Mouse (Mus musculus) neural tube, embryonic 11.5 days (tissue): ENCODE measurements around the gene Habp4. TPM values are rescaled to one million over a fixed set of nuclear protein-coding genes. Genes with fewer than 3 reads are reported as not detected.

Experiments
- ATAC-seq: fragments of 200-750 bp; cut with Nextera tagmentation; 2 replicates; pipeline ENCODE4 v1.8.0; 2017; ENCODE audit warnings: moderate number of reproducible peaks, mild to moderate bottlenecking, moderate TSS enrichment, moderate library complexity; ENCODE audit not compliant: insufficient read depth, low FRiP score, low TSS enrichment
- DNase-seq: peaks from one replicate; pipeline ENCODE4 v3.0.0-alpha.2; 2015; ENCODE audit warnings: low spot score
- H3K27ac ChIP-seq: fragments of 300-500 bp; sonication (generic); 2 replicates; pipeline ENCODE4 v1.5.1; 2014; ENCODE audit warnings: low read depth, mild to moderate bottlenecking, low read length
- H3K27me3 ChIP-seq: fragments of 300-500 bp; sonication (generic); 2 replicates; pipeline ENCODE4 v1.6.1; 2014; ENCODE audit warnings: mild to moderate bottlenecking, low read length, mixed read lengths; ENCODE audit not compliant: control insufficient read depth, insufficient read depth
- H3K36me3 ChIP-seq: fragments of 300-500 bp; sonication (generic); 2 replicates; pipeline ENCODE4 v1.6.1; 2014; ENCODE audit warnings: mild to moderate bottlenecking, low read length, moderate library complexity, mixed read lengths; ENCODE audit not compliant: control insufficient read depth, insufficient read depth
- H3K4me1 ChIP-seq: fragments of 300-500 bp; sonication (generic); 2 replicates; pipeline ENCODE4 v1.6.1; 2014; ENCODE audit warnings: low read length, mixed read lengths; ENCODE audit not compliant: control insufficient read depth, insufficient read depth
- H3K4me2 ChIP-seq: fragments of 300-500 bp; sonication (generic); 2 replicates; pipeline ENCODE4 v1.6.1; 2014; ENCODE audit warnings: low read depth, mild to moderate bottlenecking, moderate library complexity
- H3K4me3 ChIP-seq: fragments of 300-500 bp; sonication (generic); 2 replicates; pipeline ENCODE4 v1.5.1; 2014; ENCODE audit warnings: low read depth, low read length
- H3K9ac ChIP-seq: fragments of 300-500 bp; sonication (generic); 2 replicates; pipeline ENCODE4 v1.6.1; 2014; ENCODE audit warnings: mild to moderate bottlenecking, low read length
- H3K9me3 ChIP-seq: fragments of 300-500 bp; sonication (generic); 2 replicates; pipeline ENCODE4 v1.6.1; 2016; ENCODE audit warnings: low read length; ENCODE audit not compliant: control insufficient read depth
- WGBS: fragments of 180-500 bp; shearing (Covaris S2); extraction: QIAGEN DNeasy Blood & Tissue Kit; methylation state at CpG from one replicate; pipeline ENCODE4 v1.1.7; 2014; 5-methylcytosine and 5-hydroxymethylcytosine counted together
- polyA plus RNA-seq: library from polyadenylated mRNA; unstranded; fragments of >200 nt; fragmentation: Nextera tagmentation; extraction: Ambion mirVana; gene quantifications from 2 replicates; pipeline ENCODE4 v1.2.1, GENCODE M21; 2014

Gene Habp4
- polyA plus RNA-seq, 1 experiment from 2014 or later, result 33.4 TPM

- no peaks in the 10 kb centered on the region for H3K27me3 ChIP-seq
- H3K4me1 ChIP-seq, result no peaks in the 10 kb centered on the region
- no peak overlapping the region for H3K27ac ChIP-seq
- ATAC-seq, result no peak
- H3K4me2 ChIP-seq, result no peak overlapping the region
- no peak for DNase-seq
- H3K4me3 ChIP-seq, result no peak overlapping the region
- H3K9ac ChIP-seq, result no peak overlapping the region
- H3K9me3 ChIP-seq, result no peaks in the 10 kb centered on the region
- H3K36me3 ChIP-seq, result no peaks in the 10 kb centered on the region
- WGBS, result 96% methylated on average over 4 of the region's 4 CpGs
Measured at GRCm38 (mm10) chr13:64200911-64201310, 39.3 kb downstream of the Habp4 start.

- 61% methylated on average over 2 of the region's 2 CpGs for WGBS
- no peaks in the 10 kb centered on the region for H3K4me1 ChIP-seq
- no peak for DNase-seq
Measured at GRCm38 (mm10) chr13:64204726-64205125, 43.1 kb downstream of the Habp4 start.

GRCm38 (mm10) chr13:64205186-64205585 lies 43.6 kb downstream of the Habp4 start:
- Histone ChIP-seq H3K4me3 (no peak overlapping the region), H3K4me1 (no peaks in the 10 kb centered on the region), H3K9me3 (no peaks in the 10 kb centered on the region), H3K9ac (no peak overlapping the region), H3K36me3 (no peaks in the 10 kb centered on the region), H3K4me2 (no peak overlapping the region), H3K27ac (0 out of 2 replicates have a peak overlapping the region, but pooled peaks have one; percentile 14), H3K27me3 (no peaks in the 10 kb centered on the region)
- ATAC-seq, result peak; percentile 81
- WGBS, result 25% methylated on average over 2 of the region's 2 CpGs
- DNase-seq, result peak; percentile 40

More at GRCm38 (mm10) chr13:64204726-64205125, 43.1 kb downstream of the Habp4 start:
- no peak overlapping the region for H3K9ac ChIP-seq
- H3K27me3 ChIP-seq, result no peaks in the 10 kb centered on the region
- no peak overlapping the region for H3K4me3 ChIP-seq
- H3K9me3 ChIP-seq, result no peaks in the 10 kb centered on the region
- H3K27ac ChIP-seq, result no peak overlapping the region
- H3K36me3 ChIP-seq, result no peaks in the 10 kb centered on the region
- no peak overlapping the region for H3K4me2 ChIP-seq
- ATAC-seq, result no peak

- ATAC-seq (no peak), DNase-seq (no peak)
- H3K36me3 ChIP-seq, result no peaks in the 10 kb centered on the region
- H3K4me2 ChIP-seq, result no peak overlapping the region
- H3K9me3 ChIP-seq, result no peaks in the 10 kb centered on the region
- H3K9ac ChIP-seq, result no peak overlapping the region
- no peak overlapping the region for H3K27ac ChIP-seq
- 91% methylated on average over 6 of the region's 6 CpGs for WGBS
- no peaks in the 10 kb centered on the region for H3K4me1 ChIP-seq
- H3K4me3 ChIP-seq, result no peak overlapping the region
- no peaks in the 10 kb centered on the region for H3K27me3 ChIP-seq
Measured at GRCm38 (mm10) chr13:64208146-64208545, 46.5 kb downstream of the Habp4 start.

GRCm38 (mm10) chr13:64211995-64212603 lies 50.5 kb downstream of the Habp4 start:
- Histone ChIP-seq H3K36me3 (no peaks in the 10 kb centered on the region), H3K4me2 (no peak overlapping the region), H3K4me1 (no peaks in the 10 kb centered on the region), H3K9me3 (no peaks in the 10 kb centered on the region), H3K27me3 (no peaks in the 10 kb centered on the region), H3K9ac (no peak overlapping the region), H3K4me3 (no peak overlapping the region), H3K27ac (no peak overlapping the region)
- 82% methylated on average over 5 of the region's 5 CpGs for whole genome bisulfite sequencing
- DNase-seq (no peak), ATAC-seq (no peak)

GRCm38 (mm10) chr13:64214891-64215290 lies 53.3 kb downstream of the Habp4 start:
- DNase-seq (no peak), ATAC-seq (no peak)
- Histone ChIP-seq H3K4me2 (no peak overlapping the region), H3K36me3 (no peaks in the 10 kb centered on the region), H3K9ac (no peak overlapping the region), H3K27me3 (no peaks in the 10 kb centered on the region), H3K4me3 (no peak overlapping the region), H3K27ac (no peak overlapping the region), H3K4me1 (no peaks in the 10 kb centered on the region), H3K9me3 (no peaks in the 10 kb centered on the region)
- 92% methylated on average over 5 of the region's 5 CpGs for WGBS

GRCm38 (mm10) chr13:64225738-64226137 lies 64.1 kb downstream of the Habp4 start:
- 92% methylated on average over 3 of the region's 3 CpGs for WGBS
- H3K4me3 ChIP-seq, result no peak overlapping the region
- no peak for DNase-seq
- no peak overlapping the region for H3K9ac ChIP-seq
- H3K4me2 ChIP-seq, result no peak overlapping the region
- H3K27me3 ChIP-seq, result no peaks in the 10 kb centered on the region
- H3K4me1 ChIP-seq, result no peaks in the 10 kb centered on the region
- H3K27ac ChIP-seq, result no peak overlapping the region
- no peak for ATAC-seq
- no peaks in the 10 kb centered on the region for H3K36me3 ChIP-seq
- H3K9me3 ChIP-seq, result no peaks in the 10 kb centered on the region

- ATAC-seq, result no peak
- H3K9ac ChIP-seq, result no peak overlapping the region
- H3K4me1 ChIP-seq, result no peaks in the 10 kb centered on the region
- H3K4me2 ChIP-seq, result no peak overlapping the region
- H3K9me3 ChIP-seq, result no peaks in the 10 kb centered on the region
- no peaks in the 10 kb centered on the region for H3K36me3 ChIP-seq
- 88% methylated on average over 4 of the region's 4 CpGs for WGBS
- no peak overlapping the region for H3K27ac ChIP-seq
- H3K27me3 ChIP-seq, result no peaks in the 10 kb centered on the region
- no peak overlapping the region for H3K4me3 ChIP-seq
- DNase-seq, result no peak
Measured at GRCm38 (mm10) chr13:64226725-64227124, 65.1 kb downstream of the Habp4 start.

- Histone ChIP-seq H3K9ac (no peak overlapping the region), H3K4me1 (no peaks in the 10 kb centered on the region), H3K27ac (no peak overlapping the region), H3K4me2 (no peak overlapping the region), H3K4me3 (no peak overlapping the region), H3K27me3 (no peaks in the 10 kb centered on the region), H3K9me3 (no peaks in the 10 kb centered on the region), H3K36me3 (no peaks in the 10 kb centered on the region)
- ATAC-seq (no peak), DNase-seq (no peak)
- 89% methylated on average over 4 of the region's 4 CpGs for WGBS
Measured at GRCm38 (mm10) chr13:64233139-64233538, 71.5 kb downstream of the Habp4 start.
